Mouse (Mus musculus): ENCODE data around the gene Tnni3.

DNA sequence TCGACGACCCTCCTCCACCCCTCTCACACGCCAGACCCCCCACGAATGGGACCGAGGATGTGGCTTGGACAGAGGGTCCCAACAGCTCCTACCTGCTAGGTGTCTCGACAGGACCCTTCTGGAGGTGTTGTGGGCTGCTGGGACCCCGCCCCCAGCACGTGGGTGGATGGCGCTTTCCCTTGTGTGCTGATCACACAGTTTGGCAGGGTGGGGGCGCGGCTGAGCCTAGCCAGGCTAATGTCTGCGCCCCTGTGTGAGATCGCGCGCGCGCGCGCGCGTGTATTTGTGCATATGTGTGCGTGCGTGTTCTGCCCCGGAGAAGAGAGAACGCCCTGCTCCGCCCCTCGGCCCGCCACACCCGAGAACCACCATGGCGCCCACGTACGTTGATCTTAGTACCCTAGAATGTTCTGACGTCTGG is 23.2 kb upstream of the Tnni3 start, which contains the start of gene Syt5:
- no peak for TF ChIP-seq POLR2A (IDR thresholded peaks at IDR 0.05; ENCODE audit: control insufficient read depth in 1 of 2, insufficient read depth in 1 of 2, low read depth in 1 of 2, low read length in 2 of 2, poor library complexity in 1 of 2)
- no peak for TF ChIP-seq NELFE (IDR thresholded peaks at IDR 0.05; ENCODE audit: low read depth, low read length)

All from MEL (cell line).